Mouse (Mus musculus): ENCODE results near the gene Nqo1. TPM values are rescaled to one million over a fixed set of nuclear protein-coding genes. Genes with fewer than 3 reads are reported as not detected.

The Nqo1 gene
- 16.5 and 17.2 TPM in 2 replicates for polyA plus RNA-seq (2016; fragmentation: Nextera tagmentation; extraction: Ambion mirVana)

DNA sequence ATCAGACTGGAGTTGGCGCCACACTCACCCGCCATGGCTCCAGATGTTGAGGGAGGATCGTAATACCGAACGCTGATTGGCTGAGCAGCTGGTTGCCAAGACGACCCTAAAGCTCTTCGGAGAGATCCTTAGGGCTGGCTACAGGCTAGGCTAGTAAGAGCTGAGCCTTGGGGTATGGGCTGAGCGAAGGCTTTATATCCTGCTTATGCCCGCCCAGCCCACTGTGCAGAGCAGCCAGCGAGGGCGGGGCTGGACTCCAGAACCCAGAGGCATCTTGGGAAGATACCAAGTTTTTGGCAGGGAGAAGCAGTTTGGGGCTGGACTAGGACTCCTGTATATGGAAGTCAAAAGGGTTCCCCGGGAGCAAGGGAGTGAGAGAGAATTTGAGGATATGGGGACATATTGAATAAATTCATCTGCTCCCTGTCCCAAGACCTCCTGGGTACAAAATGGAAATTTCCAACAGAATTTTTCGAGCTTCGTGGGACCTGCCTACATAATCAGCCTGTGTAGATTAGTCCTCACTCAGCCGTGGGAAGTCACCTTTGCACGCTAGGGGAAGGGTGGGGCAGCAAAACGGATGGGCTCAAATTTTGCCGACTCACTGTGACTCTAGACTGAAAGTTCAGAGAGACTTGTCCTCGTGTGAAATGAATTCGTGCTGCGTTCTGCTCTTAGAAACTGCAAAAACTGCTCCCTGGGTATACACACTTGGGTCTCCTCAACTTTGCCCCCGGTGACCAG lies at the start of gene Nqo1:
Gene Nqo1, minus strand, starts transcription at position 169 of the 744 bp plus-strand sequence.
- 7% methylated on average over 22 of the region's 22 CpGs for WGBS (ENCODE audit: insufficient replicate concordance)
- Histone ChIP-seq H3K27me3 (replicated peaks) (no peaks in the 10 kb centered on the region), H3K4me3 (peak within 1 kb of the TSS; percentile 61), H3K9ac (peak within 1 kb of the TSS; percentile 67), H3K9me3 (replicated peaks) (no peaks in the 10 kb centered on the region), H3K27ac (peak within 1 kb of the TSS; percentile 98), H3K4me1 (peaks cover 60% of the 10 kb centered on the region), H3K4me2 (peak within 1 kb of the TSS; percentile 83), H3K36me3 (peaks cover 13% of the 10 kb centered on the region)
- ATAC-seq = peak; percentile 97

DNA sequence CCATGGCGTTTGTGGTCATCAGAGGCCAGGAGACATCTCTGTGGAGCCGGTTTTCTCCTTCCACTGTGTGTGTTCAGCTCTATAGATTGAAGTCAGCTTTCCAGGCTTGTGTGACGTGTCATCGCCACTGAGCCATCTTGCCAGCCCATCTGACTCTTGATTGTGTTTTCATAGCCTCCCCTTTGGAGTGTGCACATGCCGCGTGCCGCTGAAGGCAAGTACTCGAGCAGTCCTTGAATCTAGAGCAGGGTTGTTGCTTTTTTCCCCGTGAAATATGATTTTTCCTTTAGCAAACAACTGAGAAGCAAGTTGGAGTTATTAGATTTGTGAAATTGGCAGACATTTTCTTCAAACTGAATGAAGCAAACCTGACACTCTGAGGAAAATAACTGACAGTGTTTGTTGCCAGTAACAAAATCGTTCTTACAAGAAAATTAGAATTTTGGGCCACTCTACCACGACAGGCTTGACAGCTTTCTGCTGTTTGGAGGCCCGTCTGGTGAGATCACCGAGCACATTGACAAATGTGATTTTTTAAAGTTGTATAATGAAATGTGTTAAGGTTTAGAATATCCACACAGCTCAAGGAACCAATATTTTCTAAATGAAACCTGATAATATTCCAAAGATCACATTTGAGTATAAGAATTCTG lies 48.5 kb upstream of the Nqo1 start:
- ATAC-seq = no peak
- H3K27ac ChIP-seq = no peak overlapping the region
- no peak overlapping the region for H3K4me2 ChIP-seq
- no peak overlapping the region for H3K9ac ChIP-seq
- 82% methylated on average over 13 of the region's 13 CpGs for WGBS (ENCODE audit: insufficient replicate concordance)
- H3K9me3 ChIP-seq (replicated peaks) = no peaks in the 10 kb centered on the region
- H3K4me3 ChIP-seq = no peak overlapping the region
- peaks cover 41% of the 10 kb centered on the region for H3K36me3 ChIP-seq
- H3K4me1 ChIP-seq = peaks cover 32% of the 10 kb centered on the region
- no peaks in the 10 kb centered on the region for H3K27me3 ChIP-seq (replicated peaks)

DNA sequence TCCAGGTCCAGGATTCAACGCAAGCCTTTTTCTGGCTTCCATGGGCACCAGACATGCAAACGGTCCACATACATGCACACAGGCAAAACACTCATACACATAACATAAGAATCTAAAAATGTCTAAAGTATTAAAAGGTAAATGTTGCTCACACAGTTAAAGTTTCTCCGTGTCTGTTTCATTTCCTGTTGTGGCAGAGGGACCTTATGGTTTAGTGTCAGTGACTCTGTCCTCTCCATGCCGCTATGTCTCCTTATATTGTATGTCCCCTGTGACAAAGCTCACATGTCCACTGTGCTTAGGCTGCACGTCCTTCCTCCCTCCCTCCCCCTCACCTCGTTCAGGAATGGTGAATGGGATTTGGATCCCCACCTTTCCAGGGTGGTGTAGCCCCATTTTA lies 46.6 kb upstream of the Nqo1 start:
- Histone ChIP-seq H3K27me3 (replicated peaks) (no peaks in the 10 kb centered on the region), H3K4me2 (no peak overlapping the region), H3K27ac (no peak overlapping the region), H3K4me1 (peaks cover 32% of the 10 kb centered on the region), H3K9ac (no peak overlapping the region), H3K4me3 (no peak overlapping the region), H3K36me3 (peaks cover 26% of the 10 kb centered on the region), H3K9me3 (replicated peaks) (no peaks in the 10 kb centered on the region)
- WGBS (ENCODE audit: insufficient replicate concordance) = 63% methylated on average over 6 of the region's 6 CpGs
- ATAC-seq = no peak

DNA sequence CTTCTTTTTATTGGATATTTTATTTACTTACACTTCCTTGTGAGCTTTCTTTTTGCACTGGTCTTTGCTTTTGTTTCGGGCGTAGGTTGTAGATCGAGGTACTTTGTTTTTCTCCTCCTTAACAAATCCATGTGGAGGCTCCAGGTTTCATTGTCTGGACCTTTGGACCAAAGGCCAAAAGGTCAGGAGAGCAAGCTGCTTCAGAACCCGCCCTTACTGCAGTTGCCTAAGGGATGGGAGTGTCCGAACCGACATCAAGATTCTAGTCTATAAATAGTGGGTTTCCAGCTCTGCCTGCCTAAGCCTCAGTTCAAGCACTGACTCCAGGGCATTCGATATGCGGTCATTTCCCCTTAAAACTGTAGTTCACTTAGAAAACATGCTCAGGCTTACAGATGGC lies 46.1 kb upstream of the Nqo1 start:
- ATAC-seq = no peak
- no peak overlapping the region for H3K9ac ChIP-seq
- H3K36me3 ChIP-seq = peaks cover 25% of the 10 kb centered on the region
- peaks cover 32% of the 10 kb centered on the region for H3K4me1 ChIP-seq
- H3K4me2 ChIP-seq = peak overlapping the region; percentile 41
- peak overlapping the region; percentile 67; the same call in 1 of the 2 replicates for H3K27ac ChIP-seq
- no peak overlapping the region for H3K4me3 ChIP-seq
- 66% methylated on average over 8 of the region's 8 CpGs for whole genome bisulfite sequencing (ENCODE audit: insufficient replicate concordance)
- H3K27me3 ChIP-seq (replicated peaks) = no peaks in the 10 kb centered on the region
- no peaks in the 10 kb centered on the region for H3K9me3 ChIP-seq (replicated peaks)

DNA sequence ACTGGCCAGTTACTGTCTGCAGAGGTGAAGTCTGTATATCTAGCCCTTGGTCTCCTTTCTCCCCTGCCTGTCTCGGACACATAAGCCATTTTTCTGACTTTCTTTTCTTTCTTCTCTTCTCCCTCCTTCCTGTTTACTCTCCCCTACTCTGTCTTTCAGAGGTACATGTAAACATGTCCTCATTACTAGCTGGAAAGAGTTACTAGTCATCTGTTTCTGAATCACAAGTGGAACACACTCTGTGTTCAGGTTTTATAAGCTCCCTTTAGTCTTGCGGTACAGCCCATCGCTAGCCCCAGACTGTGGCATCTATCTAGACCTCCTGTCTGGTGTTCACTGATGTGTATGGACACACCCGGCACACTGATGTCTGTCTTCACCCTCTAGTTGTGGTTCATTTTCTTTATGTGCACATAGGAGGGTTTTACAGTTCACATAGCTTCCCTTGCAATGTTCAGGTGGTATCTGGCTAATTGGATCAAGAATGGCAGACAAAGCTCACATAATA lies 45.4 kb upstream of the Nqo1 start:
- peaks cover 18% of the 10 kb centered on the region for H3K36me3 ChIP-seq
- 60% methylated on average over 4 of the region's 4 CpGs for WGBS (ENCODE audit: insufficient replicate concordance)
- no peak overlapping the region for H3K4me3 ChIP-seq
- peak overlapping the region; percentile 41 for H3K4me2 ChIP-seq
- H3K9ac ChIP-seq = 0 out of 2 replicates have a peak overlapping the region, but pooled peaks have one; percentile 22
- peak; percentile 87 for ATAC-seq
- H3K4me1 ChIP-seq = peaks cover 36% of the 10 kb centered on the region
- no peaks in the 10 kb centered on the region for H3K9me3 ChIP-seq (replicated peaks)
- peak overlapping the region; percentile 67 for H3K27ac ChIP-seq
- H3K27me3 ChIP-seq (replicated peaks) = no peaks in the 10 kb centered on the region

DNA sequence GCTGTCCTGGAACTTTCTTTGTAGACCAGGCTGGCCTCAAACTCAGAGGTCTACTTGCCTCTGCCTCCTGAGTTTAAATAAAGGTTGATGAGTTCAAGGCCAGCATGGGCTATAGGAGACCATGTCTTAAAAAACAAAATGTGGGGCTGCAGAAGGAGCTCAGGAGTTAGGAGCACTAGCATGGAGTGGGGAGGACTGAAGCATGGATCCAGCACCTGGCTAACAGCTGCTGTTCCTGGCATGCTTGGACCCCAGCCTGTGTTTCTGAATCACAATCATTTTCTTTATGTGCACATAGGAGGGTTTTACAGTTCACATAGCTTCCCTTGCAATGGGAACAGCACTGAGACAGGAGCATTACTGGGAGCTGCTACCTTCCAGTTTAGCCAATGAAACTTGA lies 44.7 kb upstream of the Nqo1 start:
- Histone ChIP-seq H3K27ac (peak overlapping the region; percentile 67), H3K9me3 (replicated peaks) (no peaks in the 10 kb centered on the region), H3K4me3 (no peak overlapping the region), H3K27me3 (replicated peaks) (no peaks in the 10 kb centered on the region), H3K36me3 (peaks cover 11% of the 10 kb centered on the region), H3K4me1 (peaks cover 40% of the 10 kb centered on the region), H3K9ac (no peak overlapping the region), H3K4me2 (peak overlapping the region; percentile 41; the same call in 1 of the 2 replicates)
- ATAC-seq = no peak

DNA sequence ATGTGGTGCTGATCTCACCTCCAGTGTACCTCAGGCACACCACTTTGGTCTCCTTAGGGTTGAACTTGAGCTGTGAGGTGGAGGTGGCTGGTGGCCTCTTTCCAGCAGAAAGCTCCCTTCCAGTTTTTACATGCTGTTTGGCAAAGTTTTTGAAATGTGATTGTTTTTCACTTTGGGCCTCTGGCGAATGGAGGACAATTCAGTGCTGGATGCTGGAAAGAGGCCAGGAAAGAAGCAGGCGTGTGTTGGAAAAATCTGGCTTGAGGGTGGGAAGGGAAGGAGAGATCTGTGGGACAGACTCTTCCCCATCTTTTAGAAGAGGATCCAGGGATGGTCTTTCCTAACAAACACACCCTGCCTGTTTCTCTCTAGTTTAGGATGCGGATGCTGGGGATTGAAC lies 41.6 kb upstream of the Nqo1 start:
- Histone ChIP-seq H3K9ac (no peak overlapping the region), H3K4me3 (no peak overlapping the region), H3K27ac (no peak overlapping the region), H3K4me2 (no peak overlapping the region), H3K9me3 (replicated peaks) (no peaks in the 10 kb centered on the region), H3K4me1 (peaks cover 54% of the 10 kb centered on the region), H3K36me3 (peaks cover 15% of the 10 kb centered on the region; the same call in 1 of the 2 replicates), H3K27me3 (replicated peaks) (no peaks in the 10 kb centered on the region)
- 87% methylated on average over 3 of the region's 3 CpGs for WGBS (ENCODE audit: insufficient replicate concordance)
- no peak for ATAC-seq

DNA sequence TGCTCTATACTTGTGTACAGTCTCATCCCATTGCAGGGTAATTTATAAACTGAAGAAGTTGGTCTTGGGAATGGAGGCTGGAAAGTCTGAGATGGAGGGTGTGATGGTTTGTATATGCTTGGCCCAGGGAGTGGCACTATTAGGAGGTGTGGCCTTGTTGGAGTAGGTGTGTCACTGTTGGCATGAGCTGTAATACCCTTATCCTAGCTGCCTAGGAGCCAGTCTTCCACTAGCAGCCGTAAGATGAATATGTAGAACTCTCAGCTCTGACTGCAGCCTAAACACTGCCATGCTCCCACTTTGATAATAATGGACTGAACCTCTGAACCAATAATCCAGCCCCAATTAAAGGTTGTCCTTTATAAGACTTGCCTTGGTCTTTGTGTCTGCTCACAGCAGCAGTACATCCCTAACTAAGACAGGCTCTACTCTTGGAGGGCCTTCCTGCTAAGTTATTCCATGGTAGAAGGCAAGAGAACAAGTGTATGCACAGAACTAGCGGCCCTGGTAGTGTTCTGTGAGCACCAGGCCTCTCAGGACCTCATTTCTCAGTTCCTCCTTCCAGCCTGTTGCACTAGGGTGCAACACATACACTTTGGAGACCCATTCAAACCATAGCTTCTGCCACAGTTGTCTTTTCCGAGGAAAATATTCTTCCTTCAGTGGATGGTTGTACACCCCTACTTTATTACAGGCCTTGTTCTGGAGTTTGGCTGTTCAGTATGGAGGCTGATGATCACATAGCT lies 37.0 kb upstream of the Nqo1 start:
- peak overlapping the region; percentile 75 for H3K27ac ChIP-seq
- no peak overlapping the region for H3K4me3 ChIP-seq
- H3K9ac ChIP-seq = peak overlapping the region; percentile 39; the same call in 1 of the 2 replicates
- 51% methylated on average over 3 of the region's 3 CpGs for WGBS (ENCODE audit: insufficient replicate concordance)
- peak overlapping the region; percentile 49 for H3K4me2 ChIP-seq
- H3K27me3 ChIP-seq (replicated peaks) = no peaks in the 10 kb centered on the region
- peak; percentile 66 for ATAC-seq
- peaks cover 9% of the 10 kb centered on the region; the same call in 1 of the 2 replicates for H3K36me3 ChIP-seq
- H3K9me3 ChIP-seq (replicated peaks) = no peaks in the 10 kb centered on the region
- peaks cover 58% of the 10 kb centered on the region for H3K4me1 ChIP-seq

DNA sequence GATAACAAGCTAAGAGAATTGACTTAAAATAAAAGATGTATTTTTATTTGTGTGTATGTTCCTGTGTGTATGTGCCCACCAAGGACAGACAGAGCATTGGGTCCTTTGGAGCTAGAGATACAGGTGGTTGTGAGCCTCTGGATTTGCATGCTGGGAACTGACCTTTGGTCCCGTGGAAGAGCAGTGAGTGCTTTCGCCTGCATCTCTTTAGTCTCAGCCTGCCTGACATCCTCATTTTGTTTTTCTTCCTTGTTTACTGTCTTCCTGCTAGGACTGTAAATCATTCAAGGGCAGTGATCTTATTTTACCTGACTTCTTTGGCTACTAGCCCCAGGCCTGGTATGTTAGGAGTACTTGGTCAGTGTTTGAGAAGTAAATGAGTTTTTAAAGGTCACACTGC lies 34.7 kb upstream of the Nqo1 start:
- no peak for ATAC-seq
- Histone ChIP-seq H3K9me3 (replicated peaks) (no peaks in the 10 kb centered on the region), H3K4me2 (peak overlapping the region; percentile 86), H3K4me3 (peak overlapping the region; percentile 93), H3K27me3 (replicated peaks) (no peaks in the 10 kb centered on the region), H3K36me3 (peaks cover 9% of the 10 kb centered on the region; the same call in 1 of the 2 replicates), H3K27ac (peak overlapping the region; percentile 99), H3K9ac (peak overlapping the region; percentile 97), H3K4me1 (peaks cover 50% of the 10 kb centered on the region)
- WGBS (ENCODE audit: insufficient replicate concordance) = 68% methylated on average over 2 of the region's 2 CpGs

DNA sequence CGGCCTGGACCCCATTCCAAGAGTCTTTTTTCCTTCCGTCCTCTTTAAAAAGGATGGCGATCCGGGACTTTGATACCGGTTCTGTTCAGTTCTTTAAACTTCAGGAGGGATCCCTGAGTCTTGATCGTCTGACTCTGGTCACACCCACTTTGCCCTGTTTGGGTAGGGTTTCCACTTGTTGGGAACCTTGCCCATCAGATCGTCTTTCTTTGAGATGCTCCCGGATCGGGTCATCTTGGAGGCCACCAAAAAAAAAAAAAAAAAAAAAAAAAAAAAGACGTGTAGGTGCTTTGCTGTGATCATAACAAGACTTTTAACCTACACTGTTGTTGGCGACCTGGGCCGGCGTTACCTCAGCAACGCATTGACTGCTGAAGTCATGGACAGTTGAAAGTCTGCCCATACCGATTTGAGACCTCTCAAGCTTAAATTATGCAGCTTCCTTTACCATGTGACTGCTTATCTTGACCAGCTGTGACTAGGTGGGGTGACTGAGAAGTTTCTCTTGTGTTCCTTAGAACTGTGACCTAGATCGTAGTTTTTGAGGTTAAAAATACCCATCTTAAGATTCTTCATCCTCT lies 33.9 kb upstream of the Nqo1 start:
- peak overlapping the region; percentile 93 for H3K4me3 ChIP-seq
- H3K27me3 ChIP-seq (replicated peaks) = no peaks in the 10 kb centered on the region
- H3K9me3 ChIP-seq (replicated peaks) = no peaks in the 10 kb centered on the region
- H3K4me2 ChIP-seq = peak overlapping the region; percentile 86
- 0 out of 2 replicates have a peak, but pooled peaks cover 3% of the 10 kb centered on the region for H3K36me3 ChIP-seq
- peak overlapping the region; percentile 99 for H3K27ac ChIP-seq
- peak overlapping the region; percentile 97 for H3K9ac ChIP-seq
- 3% methylated on average over 16 of the region's 16 CpGs for WGBS (ENCODE audit: insufficient replicate concordance)
- peak; percentile 85 for ATAC-seq
- H3K4me1 ChIP-seq = peaks cover 49% of the 10 kb centered on the region

DNA sequence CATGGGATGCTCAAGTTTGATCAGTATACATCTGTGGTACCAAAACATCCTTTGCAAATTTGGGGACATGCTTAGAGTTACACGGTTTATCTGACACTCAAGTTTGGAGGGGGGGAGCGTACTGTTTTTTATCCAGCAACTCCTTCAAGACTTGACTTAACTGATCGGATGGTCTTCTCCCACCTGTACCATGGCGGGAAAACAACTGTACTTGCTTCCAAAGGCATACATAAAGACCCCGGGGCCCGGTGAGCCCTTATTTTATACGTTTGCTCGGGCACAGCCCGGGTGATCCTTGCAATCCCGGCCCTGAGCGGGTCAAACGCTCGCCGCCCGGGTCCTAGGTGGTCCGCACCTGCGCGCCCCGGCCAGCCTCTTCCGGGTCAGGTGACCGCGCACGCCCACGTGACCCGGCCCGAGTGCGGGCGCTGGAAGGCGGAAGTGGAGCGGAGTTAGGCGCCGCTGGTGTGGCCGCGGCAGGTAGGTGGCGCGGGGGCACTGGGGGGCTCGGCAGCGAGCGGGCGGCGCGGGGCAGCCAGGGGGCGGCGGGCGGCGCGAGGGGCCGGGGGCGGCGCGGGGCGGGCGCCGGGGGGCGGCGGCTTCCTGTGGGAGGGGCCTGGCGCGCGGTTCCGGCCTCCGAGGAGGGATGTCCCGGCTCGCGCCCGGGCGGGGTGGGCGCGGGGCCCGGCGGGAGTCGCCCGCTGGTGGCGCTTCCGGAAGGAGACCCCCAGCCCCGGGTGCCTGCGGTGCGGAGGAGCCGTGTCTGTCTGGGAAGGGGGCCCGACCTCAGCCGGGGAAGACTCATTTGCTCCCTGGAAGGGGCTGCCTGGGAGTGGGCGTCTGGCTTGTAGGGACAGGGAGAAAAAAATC lies 33.2 kb upstream of the Nqo1 start, which contains the start of gene Wwp2:
Gene Wwp2, plus strand, starts transcription at position 404 of the 870 bp plus-strand sequence.
- Histone ChIP-seq H3K27ac (peak within 1 kb of the TSS; percentile 99), H3K4me1 (peaks cover 49% of the 10 kb centered on the region), H3K4me2 (peak within 1 kb of the TSS; percentile 86), H3K36me3 (no peaks in the 10 kb centered on the region), H3K9ac (peak within 1 kb of the TSS; percentile 97), H3K4me3 (peak within 1 kb of the TSS; percentile 93), H3K27me3 (replicated peaks) (no peaks in the 10 kb centered on the region), H3K9me3 (replicated peaks) (no peaks in the 10 kb centered on the region)
- WGBS (ENCODE audit: insufficient replicate concordance) = 1% methylated on average over 76 of the region's 81 CpGs
- peak; percentile 74 for ATAC-seq
